Mouse (Mus musculus): Measurements from ENCODE around the gene Hcrtr2. TPM values are rescaled to one million over a fixed set of nuclear protein-coding genes. Genes with fewer than 3 reads are reported as not detected.

Hcrtr2 gene
- polyA plus RNA-seq, 1 experiment from 2014 or later = 0.20 TPM

DNA sequence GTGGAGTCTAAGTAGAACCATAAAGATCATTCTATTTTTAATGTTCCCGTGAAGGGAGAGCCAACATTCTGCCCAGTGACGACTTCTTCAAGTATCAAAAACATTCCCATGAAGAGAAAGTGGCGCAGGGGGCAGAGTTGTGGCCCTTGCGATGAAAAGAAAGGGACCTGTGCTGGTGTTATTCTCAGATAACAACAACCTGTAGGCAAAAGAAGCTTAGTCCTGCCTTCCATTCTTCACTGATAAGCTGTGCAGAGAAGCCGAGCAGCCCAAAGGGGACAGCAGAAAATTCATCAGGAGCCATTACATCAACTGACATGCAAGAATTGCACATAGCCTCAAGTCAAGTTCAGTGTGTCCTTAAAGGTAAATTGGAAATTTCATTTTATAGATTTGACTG, 85.7 kb downstream of the Hcrtr2 start:
- 81% methylated on average over 5 of the region's 5 CpGs for WGBS
- Histone ChIP-seq H3K36me3 (ENCODE audit: insufficient read depth, low read length) (no peaks in the 10 kb centered on the region), H3K27ac (ENCODE audit: low read length) (no peak overlapping the region), H3K4me2 (replicated peaks; ENCODE audit: low read depth, low read length) (no peak overlapping the region), H3K4me3 (ENCODE audit: low read length) (no peak overlapping the region), H3K9me3 (ENCODE audit: low read length) (no peaks in the 10 kb centered on the region), H3K9ac (replicated peaks; ENCODE audit: low read length) (no peak overlapping the region), H3K4me1 (ENCODE audit: insufficient read depth, low read length) (no peaks in the 10 kb centered on the region), H3K27me3 (ENCODE audit: insufficient read depth, low read length) (no peaks in the 10 kb centered on the region)
- no peak for ATAC-seq (ENCODE audit: low FRiP score, low TSS enrichment)

DNA sequence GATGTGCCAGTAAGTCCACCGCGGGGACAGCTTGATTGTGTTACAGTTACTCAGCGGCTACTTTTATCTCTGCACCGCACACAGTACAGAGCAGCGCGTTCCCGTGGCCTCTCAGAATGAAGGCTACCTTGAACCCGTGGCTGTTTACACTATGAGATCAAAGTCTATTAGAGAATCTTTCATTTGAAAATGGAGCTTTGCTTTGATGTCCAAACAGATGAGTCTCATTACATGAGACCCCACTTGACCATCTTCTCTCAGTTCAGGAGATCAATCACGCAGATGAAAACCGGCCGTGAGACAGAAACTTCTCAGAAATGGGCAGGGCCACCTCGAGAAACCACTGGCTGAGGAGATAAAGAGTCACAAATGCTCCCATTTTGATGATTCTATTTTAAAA, 86.4 kb downstream of the Hcrtr2 start:
- no peaks in the 10 kb centered on the region for H3K36me3 ChIP-seq (ENCODE audit: insufficient read depth, low read length)
- H3K9me3 ChIP-seq (ENCODE audit: low read length) = no peaks in the 10 kb centered on the region
- peak; percentile 79 for ATAC-seq (ENCODE audit: low FRiP score, low TSS enrichment)
- H3K4me1 ChIP-seq (ENCODE audit: insufficient read depth, low read length) = no peaks in the 10 kb centered on the region
- H3K27ac ChIP-seq (ENCODE audit: low read length) = no peak overlapping the region
- H3K4me2 ChIP-seq (replicated peaks; ENCODE audit: low read depth, low read length) = peak overlapping the region; percentile 86; the same call in 1 of the 2 replicates
- H3K27me3 ChIP-seq (ENCODE audit: insufficient read depth, low read length) = no peaks in the 10 kb centered on the region
- H3K4me3 ChIP-seq (ENCODE audit: low read length) = no peak overlapping the region; the same call in 1 of the 2 replicates
- H3K9ac ChIP-seq (replicated peaks; ENCODE audit: low read length) = no peak overlapping the region
- WGBS = 45% methylated on average over 12 of the region's 12 CpGs

DNA sequence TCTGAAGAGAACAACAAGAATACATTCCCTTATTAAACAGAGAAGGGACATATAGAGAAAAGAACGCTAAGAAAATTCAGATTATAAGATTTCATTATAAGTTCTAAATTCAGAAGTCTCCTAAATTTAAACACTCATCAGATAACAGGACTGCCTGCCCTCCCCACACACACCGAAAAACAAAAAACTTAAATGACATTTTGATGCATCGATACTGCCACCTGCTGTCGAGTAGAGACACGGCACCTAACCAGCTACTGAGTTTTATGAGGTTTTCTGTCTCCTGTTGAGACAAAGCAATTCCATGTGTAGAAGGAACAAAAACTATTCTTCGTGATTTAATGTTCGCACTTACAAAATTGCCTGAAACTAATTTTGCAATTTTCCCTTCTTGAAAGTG, 87.0 kb downstream of the Hcrtr2 start:
- Histone ChIP-seq H3K27ac (ENCODE audit: low read length) (no peak overlapping the region), H3K9ac (replicated peaks; ENCODE audit: low read length) (no peak overlapping the region)

DNA sequence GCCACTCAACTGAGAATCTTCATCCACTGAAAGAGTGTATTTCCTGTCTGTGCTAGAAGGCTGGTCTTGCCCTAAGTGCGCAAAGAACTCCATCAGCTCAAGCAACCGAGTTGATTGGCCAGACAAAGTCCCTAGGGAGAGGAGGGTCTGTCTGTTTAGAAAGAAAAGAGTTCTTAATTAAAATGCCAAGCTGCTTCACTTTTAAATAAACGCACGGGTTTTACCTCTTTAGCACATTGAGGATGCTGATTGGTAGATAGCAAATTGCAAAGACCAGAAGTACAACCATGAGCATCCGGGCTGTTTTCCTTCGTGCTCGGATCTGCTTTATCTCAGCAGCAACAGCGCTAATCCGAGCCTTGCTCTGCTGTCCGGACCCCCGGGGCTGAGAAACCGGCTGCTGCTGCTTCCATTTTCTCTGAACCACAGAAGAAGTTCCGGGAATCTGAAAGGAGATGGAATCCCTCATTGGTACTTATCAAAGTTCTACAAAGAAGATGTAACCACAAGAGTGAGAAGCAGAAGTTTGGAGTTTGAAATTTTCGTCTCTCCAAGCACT, 87.6 kb downstream of the Hcrtr2 start:
- Histone ChIP-seq H3K27me3 (ENCODE audit: insufficient read depth, low read length) (no peaks in the 10 kb centered on the region), H3K9ac (replicated peaks; ENCODE audit: low read length) (peak overlapping the region; percentile 70), H3K4me3 (ENCODE audit: low read length) (peak overlapping the region; percentile 52), H3K4me2 (replicated peaks; ENCODE audit: low read depth, low read length) (peak overlapping the region; percentile 86), H3K4me1 (ENCODE audit: insufficient read depth, low read length) (no peaks in the 10 kb centered on the region), H3K9me3 (ENCODE audit: low read length) (no peaks in the 10 kb centered on the region), H3K36me3 (ENCODE audit: insufficient read depth, low read length) (no peaks in the 10 kb centered on the region), H3K27ac (ENCODE audit: low read length) (peak overlapping the region; percentile 71; the same call in 1 of the 2 replicates)
- peak; percentile 76; the same call in 1 of the 2 replicates for ATAC-seq (ENCODE audit: low FRiP score, low TSS enrichment)
- WGBS = 7% methylated on average over 14 of the region's 14 CpGs

More for the DNA sequence above, 87.0 kb downstream of the Hcrtr2 start:
- Histone ChIP-seq H3K4me2 (replicated peaks; ENCODE audit: low read depth, low read length) (peak overlapping the region; percentile 86), H3K4me1 (ENCODE audit: insufficient read depth, low read length) (no peaks in the 10 kb centered on the region), H3K9me3 (ENCODE audit: low read length) (no peaks in the 10 kb centered on the region), H3K4me3 (ENCODE audit: low read length) (peak overlapping the region; percentile 52; the same call in 1 of the 2 replicates), H3K36me3 (ENCODE audit: insufficient read depth, low read length) (no peaks in the 10 kb centered on the region), H3K27me3 (ENCODE audit: insufficient read depth, low read length) (no peaks in the 10 kb centered on the region)
- ATAC-seq (ENCODE audit: low FRiP score, low TSS enrichment) = peak; percentile 84; the same call in 1 of the 2 replicates
- WGBS = 3% methylated on average over 7 of the region's 7 CpGs

DNA sequence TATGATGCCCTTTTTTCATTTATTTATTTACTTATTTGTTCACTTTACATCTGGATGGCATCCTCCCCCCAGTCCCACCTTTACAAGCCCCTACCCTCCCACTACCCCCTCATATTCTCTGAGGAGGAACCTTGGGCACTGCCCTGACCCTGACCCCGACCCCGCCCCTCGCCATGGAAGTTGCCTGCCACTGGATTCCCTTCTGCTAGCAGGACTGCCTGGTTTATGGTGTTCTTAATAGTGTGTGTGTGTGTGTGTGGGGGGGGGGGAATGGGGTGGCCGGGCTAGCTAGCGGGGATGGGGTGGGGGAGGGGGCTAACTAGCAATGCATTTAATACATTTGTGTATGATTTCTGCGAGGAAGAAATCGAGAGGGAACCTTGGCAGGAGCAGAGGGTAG, 88.8 kb downstream of the Hcrtr2 start:
- Histone ChIP-seq H3K36me3 (ENCODE audit: insufficient read depth, low read length) (no peaks in the 10 kb centered on the region), H3K27ac (ENCODE audit: low read length) (no peak overlapping the region), H3K27me3 (ENCODE audit: insufficient read depth, low read length) (no peaks in the 10 kb centered on the region), H3K4me3 (ENCODE audit: low read length) (no peak overlapping the region), H3K9ac (replicated peaks; ENCODE audit: low read length) (no peak overlapping the region), H3K4me2 (replicated peaks; ENCODE audit: low read depth, low read length) (no peak overlapping the region), H3K9me3 (ENCODE audit: low read length) (no peaks in the 10 kb centered on the region), H3K4me1 (ENCODE audit: insufficient read depth, low read length) (0 out of 2 replicates have a peak, but pooled peaks cover 2% of the 10 kb centered on the region)
- no peak for ATAC-seq (ENCODE audit: low FRiP score, low TSS enrichment)
- WGBS = 46% methylated on average over 7 of the region's 7 CpGs

DNA sequence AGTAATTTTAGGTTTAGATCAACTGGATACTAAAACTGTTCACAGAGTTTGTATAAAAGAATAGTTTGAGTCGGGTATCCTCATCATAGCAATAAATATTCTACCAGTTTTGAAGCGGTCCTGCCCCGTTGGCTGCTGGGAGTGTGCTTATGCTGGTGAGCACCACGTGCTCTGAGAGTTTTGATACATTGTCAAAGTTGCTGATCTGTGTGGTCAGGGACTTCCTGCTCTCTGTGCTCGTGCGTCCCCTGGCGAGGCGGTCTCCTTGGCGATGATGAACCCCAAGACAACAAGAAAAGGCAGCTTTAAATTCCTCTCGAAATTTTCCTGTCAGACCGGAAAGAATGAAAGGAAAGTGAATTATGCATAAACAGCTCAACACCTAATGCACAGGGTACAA, 93.3 kb downstream of the Hcrtr2 start:
- Histone ChIP-seq H3K27ac (ENCODE audit: low read length) (no peak overlapping the region), H3K9me3 (ENCODE audit: low read length) (no peaks in the 10 kb centered on the region), H3K4me3 (ENCODE audit: low read length) (no peak overlapping the region), H3K27me3 (ENCODE audit: insufficient read depth, low read length) (no peaks in the 10 kb centered on the region), H3K4me2 (replicated peaks; ENCODE audit: low read depth, low read length) (no peak overlapping the region), H3K9ac (replicated peaks; ENCODE audit: low read length) (no peak overlapping the region), H3K4me1 (ENCODE audit: insufficient read depth, low read length) (0 out of 2 replicates have a peak, but pooled peaks cover 2% of the 10 kb centered on the region), H3K36me3 (ENCODE audit: insufficient read depth, low read length) (no peaks in the 10 kb centered on the region)
- WGBS = 56% methylated on average over 11 of the region's 11 CpGs
- ATAC-seq (ENCODE audit: low FRiP score, low TSS enrichment) = no peak

DNA sequence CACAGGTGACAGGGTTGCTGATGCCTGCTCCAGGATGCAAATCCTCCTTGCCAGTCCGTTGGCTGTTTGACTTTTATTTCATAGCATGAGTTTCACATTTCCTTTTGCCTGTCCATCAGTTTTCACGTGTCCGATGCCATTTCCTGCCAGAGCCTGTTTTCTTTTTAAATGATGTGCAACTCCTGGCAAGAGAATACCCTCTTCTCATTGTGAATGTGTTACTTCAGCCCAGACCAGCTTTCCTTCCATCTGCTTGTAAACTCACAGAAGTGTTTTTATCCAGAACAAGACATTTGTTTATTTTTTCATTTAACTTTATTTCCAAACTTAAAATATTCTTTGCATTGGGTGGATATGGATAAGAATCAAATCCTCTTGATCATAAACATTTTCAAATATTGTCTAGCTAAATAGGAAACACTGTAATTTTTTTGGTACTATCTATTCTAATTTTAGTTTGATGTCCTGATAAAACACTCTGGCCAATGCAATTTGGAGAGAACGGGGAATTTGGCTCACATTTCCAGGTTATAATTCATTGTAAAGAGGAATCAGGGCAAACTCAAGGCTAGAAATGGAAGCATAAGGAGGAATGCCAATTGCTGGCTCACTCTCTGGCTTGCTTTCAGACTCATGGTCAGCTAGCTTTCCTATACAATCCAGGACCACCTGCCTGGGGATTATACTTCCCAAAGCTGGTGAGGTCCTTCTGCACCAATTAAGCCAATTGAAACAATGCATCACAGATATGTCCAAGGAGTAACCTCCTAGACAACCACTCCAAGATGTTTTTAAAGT, 106.3 kb downstream of the Hcrtr2 start:
- 35% methylated on average over 4 of the region's 4 CpGs for WGBS
- Histone ChIP-seq H3K36me3 (ENCODE audit: insufficient read depth, low read length) (no peaks in the 10 kb centered on the region), H3K27ac (ENCODE audit: low read length) (no peak overlapping the region), H3K9me3 (ENCODE audit: low read length) (no peaks in the 10 kb centered on the region), H3K4me2 (replicated peaks; ENCODE audit: low read depth, low read length) (no peak overlapping the region), H3K9ac (replicated peaks; ENCODE audit: low read length) (no peak overlapping the region), H3K4me3 (ENCODE audit: low read length) (no peak overlapping the region), H3K4me1 (ENCODE audit: insufficient read depth, low read length) (no peaks in the 10 kb centered on the region), H3K27me3 (ENCODE audit: insufficient read depth, low read length) (no peaks in the 10 kb centered on the region)
- ATAC-seq (ENCODE audit: low FRiP score, low TSS enrichment) = no peak

DNA sequence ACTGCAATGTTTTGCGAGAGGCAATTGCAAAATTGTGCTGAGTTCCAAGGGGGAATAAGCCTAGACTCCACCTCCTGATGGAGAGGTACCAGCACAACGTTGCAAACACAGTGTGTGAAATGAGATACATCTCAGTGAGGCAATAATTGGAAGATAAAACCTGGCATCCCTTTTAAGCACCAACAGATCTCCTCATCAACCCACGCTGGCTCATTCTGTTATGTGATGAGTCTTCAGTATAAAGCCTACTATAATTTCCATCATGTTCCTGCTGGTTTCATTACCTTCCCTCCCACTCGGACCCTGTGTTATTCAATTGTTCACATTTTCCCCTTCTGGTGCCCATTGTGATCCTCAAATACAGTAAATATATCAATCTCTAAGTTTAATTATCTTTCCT, 109.0 kb downstream of the Hcrtr2 start:
- Histone ChIP-seq H3K27me3 (ENCODE audit: insufficient read depth, low read length) (no peaks in the 10 kb centered on the region), H3K4me3 (ENCODE audit: low read length) (no peak overlapping the region), H3K9me3 (ENCODE audit: low read length) (no peaks in the 10 kb centered on the region), H3K4me2 (replicated peaks; ENCODE audit: low read depth, low read length) (no peak overlapping the region), H3K4me1 (ENCODE audit: insufficient read depth, low read length) (no peaks in the 10 kb centered on the region), H3K27ac (ENCODE audit: low read length) (no peak overlapping the region), H3K9ac (replicated peaks; ENCODE audit: low read length) (no peak overlapping the region), H3K36me3 (ENCODE audit: insufficient read depth, low read length) (no peaks in the 10 kb centered on the region)
- WGBS = 53% methylated on average over 4 of the region's 4 CpGs
- no peak for ATAC-seq (ENCODE audit: low FRiP score, low TSS enrichment)

DNA sequence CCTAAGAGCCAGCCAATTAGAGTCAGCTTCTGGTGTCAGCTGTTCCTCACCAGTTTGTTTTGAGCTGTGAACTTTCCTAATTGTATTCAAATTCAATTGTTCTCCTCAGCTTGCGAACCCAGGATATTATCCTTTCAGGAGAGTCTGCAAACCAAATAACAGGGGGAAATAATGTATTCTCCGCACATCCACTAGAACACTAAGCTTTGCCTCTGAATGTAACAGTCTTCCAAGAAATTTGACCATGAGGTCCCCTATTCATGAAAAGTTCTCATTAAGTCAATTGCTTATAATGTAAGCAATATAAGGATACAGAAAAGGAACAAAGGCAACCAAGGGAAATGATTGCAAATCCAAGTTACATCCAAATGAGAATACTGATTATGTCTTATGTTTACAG, 110.1 kb downstream of the Hcrtr2 start, which contains the start of gene Gfral:
Gene Gfral, minus strand, starts transcription at position 101 of the 400 bp plus-strand sequence.
- Histone ChIP-seq H3K4me3 (ENCODE audit: low read length) (no peak within 1 kb of the TSS), H3K9ac (replicated peaks; ENCODE audit: low read length) (no peak within 1 kb of the TSS), H3K27ac (ENCODE audit: low read length) (no peak within 1 kb of the TSS), H3K9me3 (ENCODE audit: low read length) (no peaks in the 10 kb centered on the region), H3K4me1 (ENCODE audit: insufficient read depth, low read length) (no peaks in the 10 kb centered on the region), H3K27me3 (ENCODE audit: insufficient read depth, low read length) (no peaks in the 10 kb centered on the region), H3K4me2 (replicated peaks; ENCODE audit: low read depth, low read length) (no peak within 1 kb of the TSS), H3K36me3 (ENCODE audit: insufficient read depth, low read length) (no peaks in the 10 kb centered on the region)
- 91% methylated on average over 2 of the region's 2 CpGs for WGBS
- no peak for ATAC-seq (ENCODE audit: low FRiP score, low TSS enrichment)

DNA sequence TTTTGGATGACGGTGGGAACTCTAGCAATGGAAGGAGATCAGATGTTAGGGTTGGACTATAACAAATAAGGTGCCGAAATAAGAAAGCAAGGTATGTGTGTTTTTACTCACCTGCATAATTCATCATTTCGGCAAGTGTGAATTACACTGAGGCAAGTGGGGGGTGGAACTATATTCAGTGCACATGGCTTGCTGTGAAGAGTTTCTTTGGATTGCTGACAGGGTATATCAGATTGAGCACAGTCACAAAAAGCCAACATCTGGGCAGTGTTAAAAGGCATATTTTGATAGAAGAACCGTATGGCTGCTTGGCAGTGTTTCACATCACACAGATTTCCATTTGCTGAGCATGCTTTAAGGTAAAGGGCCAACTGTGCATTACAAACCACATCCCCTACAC, 126.7 kb downstream of the Hcrtr2 start:
- no peaks in the 10 kb centered on the region for H3K9me3 ChIP-seq (ENCODE audit: low read length)
- no peak overlapping the region for H3K4me3 ChIP-seq (ENCODE audit: low read length)
- H3K36me3 ChIP-seq (ENCODE audit: insufficient read depth, low read length) = no peaks in the 10 kb centered on the region
- no peak overlapping the region for H3K27ac ChIP-seq (ENCODE audit: low read length)
- no peak overlapping the region for H3K9ac ChIP-seq (replicated peaks; ENCODE audit: low read length)
- no peak overlapping the region for H3K4me2 ChIP-seq (replicated peaks; ENCODE audit: low read depth, low read length)
- WGBS = 78% methylated on average over 4 of the region's 4 CpGs
- H3K4me1 ChIP-seq (ENCODE audit: insufficient read depth, low read length) = no peaks in the 10 kb centered on the region
- no peaks in the 10 kb centered on the region for H3K27me3 ChIP-seq (ENCODE audit: insufficient read depth, low read length)
- ATAC-seq (ENCODE audit: low FRiP score, low TSS enrichment) = no peak

Data from kidney, embryonic 16.5 days (tissue).